Mouse (Mus musculus) adipose tissue, adult 10 weeks (tissue): Measurements from ENCODE around the gene V1ra8. TPM values are rescaled to one million over a fixed set of nuclear protein-coding genes. Genes with fewer than 3 reads are reported as not detected.

ENCODE experiments used
- polyA plus RNA-seq: library from polyadenylated mRNA; stranded (reverse); fragments of 350-450 nt; fragmentation: Illumina TruSeq; extraction: RNeasy Lipid Tissue Mini Kit (QIAGEN cat#74804); gene quantifications from one replicate; pipeline ENCODE4 v1.2.3, GENCODE M21; 2014; ENCODE audit warnings: low read depth, low replicate concordance

Gene V1ra8
- polyA plus RNA-seq: not detected

GRCm38 (mm10) chr6:90202493-90202892 is at the start of gene V1ra8:
TSS of gene V1ra8 (plus strand) at chr6:90202793.

GRCm38 (mm10) chr6:90174508-90174907 is 28.1 kb upstream of the V1ra8 start, which contains the start of gene Vmn1r52:
TSS of gene Vmn1r52 (plus strand) at chr6:90174808.

GRCm38 (mm10) chr6:90224338-90224737 is 21.7 kb downstream of the V1ra8 start, which contains the start of gene Vmn1r53:
TSS of gene Vmn1r53 (minus strand) at chr6:90224438.

GRCm38 (mm10) chr6:90246000-90246399 is 43.4 kb downstream of the V1ra8 start, which contains the start of gene Vmn1r54:
TSS of gene Vmn1r54 (plus strand) at chr6:90246300.

Other genes starting within 250 kb of the V1ra8 start
- gene Vmn1r46, start 233.5 kb upstream of the V1ra8 start, polyA plus RNA-seq: not detected
- gene Vmn1r47, start 186.6 kb upstream of the V1ra8 start, polyA plus RNA-seq: not detected
- gene Vmn1r48, start 166.0 kb upstream of the V1ra8 start, polyA plus RNA-seq: not detected
- gene Vmn1r49, start 124.3 kb upstream of the V1ra8 start, polyA plus RNA-seq: not detected
- gene Vmn1r50, start 101.4 kb upstream of the V1ra8 start, polyA plus RNA-seq: not detected
- gene Vmn1r51, start 80.2 kb upstream of the V1ra8 start, polyA plus RNA-seq: not detected
- gene Vmn1r52, start 28.0 kb upstream of the V1ra8 start, polyA plus RNA-seq: not detected
- not detected for gene Vmn1r53, start 21.6 kb downstream of the V1ra8 start, polyA plus RNA-seq
- not detected for gene Vmn1r54, start 43.5 kb downstream of the V1ra8 start, polyA plus RNA-seq
- gene BC048671, start 98.4 kb downstream of the V1ra8 start, polyA plus RNA-seq: 4.4 TPM
- not detected for gene Chst13, start 122.4 kb downstream of the V1ra8 start, polyA plus RNA-seq
- gene Uroc1, start 130.5 kb downstream of the V1ra8 start, polyA plus RNA-seq: 0.56 TPM
- 12.2 TPM for gene Zxdc, start 166.7 kb downstream of the V1ra8 start, polyA plus RNA-seq
- gene Cfap100, start 226.0 kb downstream of the V1ra8 start, polyA plus RNA-seq: 3.5 TPM